In genomic region chr11:25838451-25838850, GRCm38 (mm10) we compare ENCODE assay signal across 35 mouse cellular contexts.
"Had no signal": no experiment of that assay in that cellular context is flagged by ENCODE, and none has a peak within 500 bp of the region (broad histone marks: within the 10 kb centered on the region; RNA-seq: fewer than 3 reads in every experiment).

No protein-coding gene starts in this region.

- H3K4me2 ChIP-seq: heart, embryonic 11.5 days; heart, embryonic 12.5 days; heart, embryonic 13.5 days; heart, embryonic 15.5 days; hindbrain, embryonic 12.5 days; hindbrain, embryonic 13.5 days; hindbrain, embryonic 14.5 days; hindbrain, embryonic 15.5 days; intestine, embryonic 15.5 days; kidney, embryonic 15.5 days had no signal

- H3K4me1 ChIP-seq: heart, embryonic 10.5 days; heart, embryonic 12.5 days; hindbrain, embryonic 10.5 days; hindbrain, embryonic 12.5 days; hindbrain, embryonic 13.5 days; hindbrain, embryonic 15.5 days; intestine, embryonic 15.5 days; kidney, embryonic 15.5 days had no signal

- ATAC-seq: hindbrain, embryonic 16.5 days; hindbrain, postnatal 0 days; inflammation-experienced regulatory T-cells, adult 6 months; intestine, embryonic 15.5 days; intestine, embryonic 16.5 days; intestine, postnatal 0 days had no signal

- H3K4me3 ChIP-seq: heart, adult 2 months; heart, embryonic 10.5 days; heart, embryonic 12.5 days; heart, embryonic 13.5 days; heart, embryonic 15.5 days; hindbrain, embryonic 10.5 days; hindbrain, embryonic 12.5 days; hindbrain, embryonic 13.5 days; hindbrain, embryonic 15.5 days; intestine, embryonic 15.5 days; kidney, embryonic 15.5 days had no signal

- H3K27me3 ChIP-seq: heart, embryonic 12.5 days; heart, embryonic 13.5 days; heart, embryonic 15.5 days; hindbrain, embryonic 12.5 days; hindbrain, embryonic 13.5 days; hindbrain, embryonic 15.5 days; intestine, embryonic 15.5 days; kidney, embryonic 15.5 days had no signal

- H3K9me3 ChIP-seq: heart, embryonic 10.5 days; heart, embryonic 12.5 days; heart, embryonic 13.5 days; heart, embryonic 15.5 days; hindbrain, embryonic 10.5 days; hindbrain, embryonic 12.5 days; hindbrain, embryonic 13.5 days; hindbrain, embryonic 15.5 days; intestine, embryonic 15.5 days; kidney, embryonic 15.5 days had no signal

- H3K9ac ChIP-seq: heart, embryonic 12.5 days; heart, embryonic 13.5 days; heart, embryonic 15.5 days; hindbrain, embryonic 12.5 days; hindbrain, embryonic 13.5 days; hindbrain, embryonic 14.5 days; hindbrain, embryonic 15.5 days; intestine, embryonic 15.5 days; kidney, embryonic 15.5 days had no signal

- H3K36me3 ChIP-seq: heart, embryonic 10.5 days; heart, embryonic 12.5 days; heart, embryonic 13.5 days; heart, embryonic 15.5 days; hindbrain, embryonic 10.5 days; hindbrain, embryonic 12.5 days; hindbrain, embryonic 13.5 days; hindbrain, embryonic 15.5 days; intestine, embryonic 15.5 days; kidney, embryonic 15.5 days had no signal

- H3K27ac ChIP-seq: heart, adult 2 months; heart, embryonic 10.5 days; heart, embryonic 13.5 days; heart, embryonic 15.5 days; hindbrain, embryonic 10.5 days; hindbrain, embryonic 12.5 days; hindbrain, embryonic 13.5 days; hindbrain, embryonic 14.5 days; hindbrain, embryonic 15.5 days; hindbrain, postnatal 0 days; intestine, embryonic 15.5 days; kidney, embryonic 15.5 days; kidney, postnatal 0 days had no signal

- DNase-seq: heart, adult 18-20 months; heart, adult 2 months; heart, postnatal 10 days; heart, postnatal 14 days; heart, postnatal 36 days; heart, postnatal 4 days; kidney, adult 11 months; kidney, adult 18-20 months; kidney, adult 2 months; kidney, adult 8-10 months; kidney, adult 9 months; kidney, postnatal 14 days; kidney, postnatal 25 days; kidney, postnatal 36 days; kidney, postnatal 4 days; layer of hippocampus, adult 9-11 months; layer of hippocampus, postnatal 36 days had no signal
